Mouse (Mus musculus) C2C12 (cell line): ENCODE data around the gene Dusp28.

Source experiments
- CEBPB ChIP-seq: IDR thresholded peaks from one replicate; pipeline ENCODE4 v1.6.1; 2011; ENCODE audit warnings: low read depth, mild to moderate bottlenecking, control low read depth, moderate library complexity
- CTCF ChIP-seq: IDR thresholded peaks from one replicate; pipeline ENCODE4 v1.5.1; 2011; ENCODE audit not compliant: control insufficient read depth, insufficient read depth, insufficient read length
- FOSL1 ChIP-seq: IDR thresholded peaks from one replicate; pipeline ENCODE4 v1.8.0; 2011; ENCODE audit warnings: mild to moderate bottlenecking, low read length; ENCODE audit not compliant: poor library complexity, insufficient read depth, severe bottlenecking
- MAX ChIP-seq: IDR thresholded peaks from one replicate; pipeline ENCODE4 v1.6.1; 2011; ENCODE audit warnings: mild to moderate bottlenecking, control low read depth
- MYOD1 ChIP-seq: IDR thresholded peaks from one replicate; pipeline ENCODE4 v1.6.1; 2011; ENCODE audit warnings: low read depth; ENCODE audit not compliant: control insufficient read depth, insufficient read length
- MYOG ChIP-seq: IDR thresholded peaks from one replicate; pipeline ENCODE4 v1.6.1; 2011; ENCODE audit not compliant: control insufficient read depth, insufficient read length; ENCODE audit errors: extremely low read depth
- USF1 ChIP-seq: IDR thresholded peaks from one replicate; pipeline ENCODE4 v1.6.1; 2011; ENCODE audit warnings: low read depth, mild to moderate bottlenecking, control low read depth, moderate library complexity

DNA sequence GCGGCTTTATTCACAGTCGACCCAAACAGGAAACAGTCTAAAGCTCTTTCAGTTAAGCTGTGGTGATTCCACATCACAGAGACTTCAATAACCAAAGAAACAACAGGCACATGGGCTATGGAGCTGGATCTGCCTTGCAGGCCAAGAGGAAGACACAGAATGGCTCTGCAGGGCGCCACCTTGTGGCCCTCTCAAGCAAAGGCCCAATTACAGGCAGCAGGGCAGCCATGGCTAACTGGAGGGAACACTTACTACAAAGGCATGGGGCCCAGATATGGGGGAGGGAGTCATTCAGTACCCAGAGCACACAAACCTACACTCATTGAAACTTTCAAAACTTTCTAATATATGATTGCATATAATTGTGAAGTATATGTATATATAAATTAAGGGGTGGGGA lies 11.7 kb upstream of the Dusp28 start:
- TF ChIP-seq CTCF (peak; percentile 91), CEBPB (no peak), USF1 (no peak), MAX (no peak), MYOD1 (no peak), MYOG (no peak), FOSL1 (no peak)
